Mouse (Mus musculus): Measurements from ENCODE around the gene 4931417E11Rik. TPM values are rescaled to one million over a fixed set of nuclear protein-coding genes. Genes with fewer than 3 reads are reported as not detected.
A peak's percentile ranks its signal among the peaks of the same experiment; 100 is the strongest.

4931417E11Rik gene
- not detected for total RNA-seq (2021)

DNA sequence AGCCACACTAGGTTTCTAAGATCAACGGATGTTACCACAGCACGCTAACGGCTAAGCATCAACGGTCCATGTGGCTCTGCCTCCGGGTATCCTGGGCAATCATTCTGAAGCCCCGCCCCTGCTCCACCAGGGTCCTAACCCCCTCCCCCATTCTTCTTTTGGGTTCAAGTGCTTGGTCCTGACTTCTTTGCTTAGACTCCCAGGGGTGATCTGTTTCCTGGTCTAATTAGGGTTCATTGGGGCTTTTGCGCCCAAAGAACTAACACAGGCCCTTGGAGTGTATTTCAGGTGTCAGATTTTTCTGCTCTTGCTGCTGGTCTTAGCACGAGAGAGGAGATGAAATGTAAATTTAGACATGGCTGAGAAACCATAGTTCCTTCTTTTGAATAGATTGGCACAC is at the start of gene 4931417E11Rik:
4931417E11Rik (minus strand) TSS at position 101 of the 400 bp plus-strand sequence.
- no peak for DNase-seq (ENCODE audit: low spot score in 2 of 2)
- intact Hi-C loops (cut with DNase I), result no loop called here

DNA sequence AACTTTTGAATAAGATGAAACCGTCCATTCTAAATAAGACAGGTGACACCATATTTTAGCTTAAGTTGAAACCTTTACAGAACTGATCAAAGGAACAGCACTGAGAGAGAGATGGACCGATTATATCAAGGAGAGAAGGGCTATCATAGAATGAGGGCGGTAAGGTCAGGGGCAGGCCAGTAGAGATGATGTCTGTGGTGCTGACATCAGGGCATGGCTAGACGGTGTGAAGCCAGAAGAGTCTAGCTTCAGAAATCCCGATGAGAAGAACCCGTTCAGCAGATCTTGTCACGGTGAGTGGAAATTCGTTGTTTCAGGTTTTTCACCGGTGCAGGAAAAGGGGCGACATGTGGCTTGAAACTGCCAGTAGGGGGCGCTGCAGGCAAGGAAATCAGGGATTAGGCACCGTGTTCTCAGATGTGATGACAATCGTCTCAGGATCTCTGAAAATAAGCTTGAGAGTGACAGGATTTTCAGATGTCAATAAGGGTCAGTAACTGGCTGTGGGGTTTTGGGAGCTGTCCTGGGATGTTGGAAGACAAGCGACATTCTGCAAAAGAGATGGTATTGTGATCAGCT is 48.4 kb upstream of the 4931417E11Rik start:
- intact Hi-C loops (cut with DNase I), result no loop called here
- peak; percentile 67 to 77 for DNase-seq (ENCODE audit: low spot score in 2 of 2)

DNA sequence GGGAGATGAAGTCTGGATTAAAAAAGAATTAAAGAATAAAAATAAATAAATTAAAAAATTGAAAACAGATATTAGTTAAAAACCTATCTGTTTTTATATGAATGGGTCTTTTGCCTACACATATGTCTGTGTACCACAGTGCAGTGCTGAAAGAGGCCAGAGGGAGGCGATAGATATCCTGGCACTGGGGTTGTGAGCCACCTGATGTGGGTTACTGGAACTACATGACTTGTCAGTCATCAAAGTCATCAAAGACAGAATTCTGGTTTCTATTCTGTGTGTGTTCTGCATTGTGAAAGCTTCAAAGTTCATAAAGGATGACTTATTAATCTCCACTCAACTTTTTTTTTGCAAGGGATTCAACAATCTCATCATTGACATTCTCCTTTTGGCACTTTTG is 43.4 kb upstream of the 4931417E11Rik start:
- intact Hi-C loops (cut with DNase I), result no loop called here
- no peak for DNase-seq (ENCODE audit: low spot score in 2 of 2)

DNA sequence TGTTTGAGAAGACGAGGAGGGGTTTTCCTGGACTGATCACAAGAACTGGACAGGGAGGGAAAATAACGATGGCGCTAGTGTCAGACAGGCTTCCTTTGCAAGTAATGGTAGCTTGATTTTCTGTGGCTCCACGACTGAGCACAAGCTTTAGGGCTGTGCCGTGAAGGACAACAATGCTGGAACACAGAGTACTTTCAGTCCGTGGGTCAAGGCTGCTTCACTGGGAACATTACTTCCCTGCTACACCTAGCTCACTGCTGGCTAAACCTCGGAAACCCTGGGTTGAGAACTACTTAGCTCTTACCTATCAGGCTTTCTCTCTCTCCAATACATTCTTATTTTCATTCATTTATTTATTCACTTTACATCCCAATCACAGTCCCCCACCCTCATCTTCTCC is 30.2 kb upstream of the 4931417E11Rik start:
- DNase-seq (ENCODE audit: low spot score in 2 of 2), result no peak
- intact Hi-C loops (cut with DNase I), result loop anchor here (10.0 kb wide), 1 partner anchor 135 kb away; no protein-coding TSS in a partner anchor

DNA sequence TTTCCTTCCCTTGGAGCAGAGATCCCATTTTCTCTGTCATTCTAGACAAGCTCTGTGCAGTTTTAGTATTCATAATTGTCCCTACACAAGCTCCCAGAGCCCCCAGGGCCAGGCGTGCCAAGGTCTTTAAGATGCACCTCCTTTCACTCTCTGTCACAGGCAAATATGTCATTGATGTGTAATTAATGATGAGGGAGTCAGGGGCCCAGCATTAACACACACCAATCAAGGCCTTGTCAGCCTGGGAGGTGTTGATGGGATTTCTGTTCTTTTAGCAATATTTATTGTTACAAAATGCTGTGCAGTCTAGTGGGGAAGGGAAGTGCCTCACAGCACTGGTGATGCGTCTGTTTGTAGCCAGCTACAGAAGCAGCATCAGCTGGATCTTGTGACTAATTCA is 27.9 kb upstream of the 4931417E11Rik start:
- intact Hi-C loops (cut with DNase I), result loop anchor here (10.0 kb wide), 1 partner anchor 133 kb away; no protein-coding TSS in a partner anchor
- no peak for DNase-seq (ENCODE audit: low spot score in 2 of 2)

DNA sequence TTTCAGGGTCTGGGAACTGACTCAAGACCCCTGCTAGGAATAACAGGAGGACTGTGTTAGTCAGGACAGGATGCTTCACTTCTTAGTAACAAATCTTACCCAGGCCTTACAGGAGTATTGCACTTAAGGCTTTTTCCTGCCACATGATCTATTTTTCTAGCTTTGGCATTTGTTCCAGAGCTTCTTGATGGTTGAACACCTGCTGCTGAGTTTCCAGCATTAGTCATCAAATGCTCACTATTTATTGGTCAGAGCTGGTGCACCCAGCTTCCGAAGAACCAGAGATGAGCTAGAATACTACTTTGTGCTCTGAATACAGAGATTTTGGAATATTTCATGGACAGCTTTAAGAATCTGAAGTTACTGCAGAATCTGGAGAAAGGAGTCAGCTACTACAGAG is 21.1 kb upstream of the 4931417E11Rik start:
- intact Hi-C loops (cut with DNase I), result loop anchor here (10.0 kb wide), 1 partner anchor 126 kb away; no protein-coding TSS in a partner anchor

DNA sequence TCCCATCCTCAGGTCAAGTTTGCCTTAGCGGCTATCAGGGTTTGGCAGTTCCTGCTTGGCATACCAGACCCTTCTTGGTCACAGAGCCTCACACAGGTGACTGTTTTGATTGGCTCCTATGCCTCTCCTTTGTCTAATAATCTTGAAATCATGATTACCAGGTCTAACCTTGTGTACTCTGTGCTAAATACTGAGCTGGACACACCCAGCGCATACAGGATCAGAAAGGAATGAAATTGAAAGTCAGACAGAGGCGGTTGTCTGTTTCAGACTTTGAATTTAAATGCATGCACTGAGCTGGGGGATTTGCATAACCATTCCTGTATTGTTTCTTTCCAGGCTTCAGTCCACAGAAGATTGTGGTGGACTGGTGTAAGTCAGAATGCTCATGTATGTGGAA is 16.1 kb upstream of the 4931417E11Rik start:
- DNase-seq (ENCODE audit: low spot score in 2 of 2), result no peak
- intact Hi-C loops (cut with DNase I), result no loop called here

More for the DNA sequence above, 21.1 kb upstream of the 4931417E11Rik start:
- DNase-seq (ENCODE audit: low spot score in 2 of 2), result no peak

DNA sequence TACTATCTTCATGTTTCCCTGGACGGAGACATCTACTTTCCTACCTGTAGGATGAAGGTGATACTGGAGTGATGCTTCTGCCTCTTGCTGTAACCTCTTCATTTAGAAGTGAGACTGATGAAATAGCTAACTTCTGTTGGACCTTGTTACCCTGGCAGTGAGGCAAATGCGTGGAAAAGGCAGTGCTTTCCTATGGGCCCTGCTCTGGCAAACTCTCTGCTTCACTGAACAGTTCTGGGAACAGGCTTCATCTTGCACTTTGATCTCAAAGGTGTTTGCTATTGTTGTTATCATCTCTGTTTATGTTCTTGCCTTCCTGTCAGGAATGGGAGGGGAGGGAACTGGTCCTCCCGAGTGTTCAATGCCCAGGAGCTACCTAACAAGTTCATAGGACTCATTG is 3.4 kb downstream of the 4931417E11Rik start:
- DNase-seq (ENCODE audit: low spot score in 2 of 2), result no peak
- intact Hi-C loops (cut with DNase I), result no loop called here

DNA sequence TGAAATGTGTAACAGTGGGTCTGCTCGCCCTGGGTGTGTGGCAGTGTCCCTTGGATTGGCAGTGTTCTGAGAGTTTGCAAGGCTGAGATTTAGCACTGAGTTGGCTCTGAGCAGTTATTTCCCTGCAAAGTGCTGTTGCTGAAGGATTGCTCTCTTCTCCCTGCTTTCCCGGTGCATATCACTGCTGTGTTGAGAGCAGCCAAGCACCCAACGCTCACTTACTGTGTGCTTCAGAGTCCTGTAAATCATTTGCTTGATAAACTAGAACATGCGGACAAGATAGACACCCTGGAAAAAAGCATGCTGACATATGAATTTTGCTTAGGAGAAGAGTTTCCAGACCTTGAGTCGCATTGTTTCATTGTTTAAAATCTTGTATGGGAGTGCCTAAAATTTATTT is 6.9 kb downstream of the 4931417E11Rik start:
- DNase-seq (ENCODE audit: low spot score in 2 of 2), result no peak
- intact Hi-C loops (cut with DNase I), result no loop called here

DNA sequence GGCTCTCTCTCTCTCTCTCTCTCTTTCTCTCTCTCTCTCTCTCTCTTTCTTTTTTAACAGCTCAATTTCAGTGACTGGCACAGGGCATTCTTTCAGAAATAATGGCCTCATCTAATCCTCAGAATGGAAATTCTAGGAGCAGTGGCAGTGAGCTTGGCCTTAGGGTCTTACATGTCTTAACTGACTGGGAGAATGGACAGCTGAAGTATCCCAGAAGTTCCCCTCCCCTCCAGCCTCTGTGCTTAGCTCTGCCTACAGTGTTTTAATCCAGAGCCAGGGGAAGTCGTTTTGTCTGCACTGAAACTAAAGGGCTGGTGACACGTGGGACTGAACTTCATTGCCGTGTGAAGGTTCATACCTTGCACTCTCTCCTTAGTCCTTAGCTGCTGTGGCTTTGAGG is 35.6 kb downstream of the 4931417E11Rik start:
- intact Hi-C loops (cut with DNase I), result no loop called here
- no peak for DNase-seq (ENCODE audit: low spot score in 2 of 2)

DNA sequence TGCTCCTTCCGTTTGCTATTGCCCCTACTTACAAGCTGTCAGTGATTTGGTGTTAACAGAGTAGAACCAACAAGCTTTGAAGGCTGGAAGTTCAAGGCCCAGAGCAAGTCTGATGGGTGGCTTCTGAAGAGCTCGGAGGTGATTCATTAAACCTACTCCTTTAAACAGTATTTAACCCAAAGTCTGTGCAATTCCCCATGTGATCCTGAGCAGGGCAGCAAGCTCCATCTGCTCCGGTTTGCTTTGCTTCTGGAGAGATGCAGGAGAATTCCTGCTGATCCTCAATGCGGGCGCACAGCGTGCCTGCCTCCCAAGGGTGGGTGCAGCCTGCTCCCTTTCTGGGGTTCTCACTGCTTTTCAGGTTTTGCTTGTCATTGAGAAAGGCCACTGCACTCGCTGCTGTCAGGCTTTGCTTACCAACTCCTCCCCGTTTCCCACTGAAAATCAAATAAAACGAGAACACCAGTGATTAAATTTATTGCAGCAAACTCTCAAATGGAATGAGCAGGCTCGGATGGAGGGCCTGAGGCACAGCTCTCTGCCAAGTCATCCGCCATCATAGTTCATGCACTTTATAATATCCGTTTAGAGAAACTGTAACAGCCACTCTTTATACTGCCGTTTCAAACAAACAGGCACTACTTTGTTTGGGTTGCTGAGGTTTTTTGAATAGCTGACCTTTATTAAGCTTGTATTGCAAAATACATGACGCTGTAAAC is 40.7 kb downstream of the 4931417E11Rik start:
- intact Hi-C loops (cut with DNase I), result no loop called here
- no peak for DNase-seq (ENCODE audit: low spot score in 2 of 2)

DNA sequence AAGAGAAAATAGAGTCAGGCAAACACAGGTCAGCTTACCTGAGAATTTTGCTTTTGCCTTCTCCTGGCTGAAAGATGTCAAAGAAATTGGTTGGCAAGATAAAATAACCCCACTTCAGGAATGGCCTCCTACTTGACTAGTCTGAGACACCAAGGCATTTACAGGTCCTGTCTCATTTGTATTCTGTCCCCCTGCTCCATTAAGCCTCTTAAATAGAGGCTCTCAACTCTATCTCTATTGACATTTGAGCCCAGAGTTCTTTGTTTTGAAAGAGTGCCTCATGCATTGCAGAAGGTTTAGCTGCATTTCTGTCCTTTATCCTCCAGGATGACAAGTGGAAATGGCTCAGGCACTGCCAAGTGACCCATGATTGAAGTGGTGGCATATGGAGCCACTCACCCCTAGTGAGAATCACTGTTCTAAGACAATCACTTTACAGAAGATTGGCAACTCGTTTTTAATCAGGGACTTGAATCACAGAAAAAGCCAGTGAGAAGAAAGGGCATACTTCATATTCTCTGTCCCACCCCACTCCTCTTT is 42.1 kb downstream of the 4931417E11Rik start:
- DNase-seq (ENCODE audit: low spot score in 2 of 2), result no peak
- intact Hi-C loops (cut with DNase I), result no loop called here

Other genes with a start within 250 kb of the 4931417E11Rik start
- gene Dnah6, start 248.0 kb downstream of the 4931417E11Rik start, total RNA-seq (2021), result under 1 TPM; 0.48 to 0.49 TPM
- gene Suclg1, start 221.3 kb downstream of the 4931417E11Rik start, total RNA-seq (2021), result 100 to 1,000 TPM; 113 to 121 TPM

Data from left cerebral cortex, postnatal 36 days (tissue).